Mouse (Mus musculus): ENCODE data around the gene Gale.
A peak's percentile ranks its signal among the peaks of the same experiment; 100 is the strongest.

- TF ChIP-seq CTCF (conservative IDR thresholded peaks at IDR 0.05; ENCODE audit: insufficient read depth, insufficient read length, low read depth, low read length) (0 out of 2 replicates have a peak, but pooled peaks have one; percentile 12), POLR2A (IDR thresholded peaks at IDR 0.05; ENCODE audit: low read depth, low read length) (peak; percentile 6)
These were observed 9.0 kb downstream of the Gale start, which contains the start of gene Lypla2 for GRCm38 (mm10) chr4:135972556-135972906.

Data from kidney, adult 2 months (tissue).